Mouse (Mus musculus) erythroblast, embryonic 14.5 days (primary cell): ENCODE data around the gene Mad1l1. TPM values are rescaled to one million over a fixed set of nuclear protein-coding genes. Genes with fewer than 3 reads are reported as not detected.

Source experiments
- H3K27me3 ChIP-seq: 2 replicates; pipeline ENCODE4 v1.6.1; 2012; ENCODE audit warnings: inconsistent platforms; ENCODE audit not compliant: control insufficient read depth
- H3K36me3 ChIP-seq: 2 replicates; pipeline ENCODE4 v1.6.1; 2012; ENCODE audit warnings: mild to moderate bottlenecking, inconsistent platforms; ENCODE audit not compliant: control insufficient read depth
- H3K4me1 ChIP-seq: 2 replicates; pipeline ENCODE4 v1.6.1; 2012; ENCODE audit warnings: inconsistent platforms; ENCODE audit not compliant: control insufficient read depth
- H3K4me3 ChIP-seq: replicated peaks from 2 replicates; pipeline ENCODE3; 2012; ENCODE audit warnings: moderate library complexity, mild to moderate bottlenecking, inconsistent platforms
- H3K9me3 ChIP-seq: 2 replicates; pipeline ENCODE4 v1.6.1; 2012; ENCODE audit warnings: low read length, inconsistent platforms, mixed read lengths; ENCODE audit not compliant: control insufficient read depth
- GATA1 ChIP-seq: IDR thresholded peaks from 2 replicates; pipeline ENCODE4 v1.6.1; 2012; ENCODE audit warnings: low read length, inconsistent platforms, mixed read lengths
- TAL1 ChIP-seq: IDR thresholded peaks from 3 replicates; pipeline ENCODE4 v1.6.1; 2012; ENCODE audit warnings: low read length, inconsistent platforms, mixed read lengths
- polyA plus RNA-seq: library from polyadenylated mRNA; stranded (reverse); fragments of >175 nt; gene quantifications from 2 replicates; pipeline ENCODE4 v1.2.3, GENCODE M21; 2012

Mad1l1 gene
- polyA plus RNA-seq, 1 experiment = 2.4 TPM

DNA sequence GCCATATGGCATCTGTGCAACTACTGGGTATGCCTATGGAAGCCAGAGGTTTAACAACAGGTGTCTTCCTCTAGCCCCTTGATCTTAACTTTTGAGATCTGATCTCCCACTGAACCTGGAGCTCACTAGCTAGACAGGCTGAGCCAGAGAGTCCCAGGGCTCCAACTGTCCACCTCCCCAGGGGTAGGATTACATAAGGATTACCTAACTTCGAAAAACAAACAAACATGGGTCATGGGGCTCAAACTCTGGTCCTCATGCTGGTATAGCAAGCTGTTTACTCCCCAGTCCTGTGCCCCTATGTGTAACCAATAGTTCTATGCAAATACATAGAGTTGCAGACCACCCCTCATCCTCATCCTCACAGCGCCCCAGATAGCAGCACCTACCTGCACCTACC, 208.1 kb downstream of the Mad1l1 start:
- Histone ChIP-seq H3K9me3 (no peaks in the 10 kb centered on the region), H3K4me3 (no peak overlapping the region), H3K27me3 (no peaks in the 10 kb centered on the region), H3K4me1 (peaks cover 29% of the 10 kb centered on the region), H3K36me3 (peaks cover 71% of the 10 kb centered on the region)
- no peak for TF ChIP-seq GATA1
- no peak for TF ChIP-seq TAL1

DNA sequence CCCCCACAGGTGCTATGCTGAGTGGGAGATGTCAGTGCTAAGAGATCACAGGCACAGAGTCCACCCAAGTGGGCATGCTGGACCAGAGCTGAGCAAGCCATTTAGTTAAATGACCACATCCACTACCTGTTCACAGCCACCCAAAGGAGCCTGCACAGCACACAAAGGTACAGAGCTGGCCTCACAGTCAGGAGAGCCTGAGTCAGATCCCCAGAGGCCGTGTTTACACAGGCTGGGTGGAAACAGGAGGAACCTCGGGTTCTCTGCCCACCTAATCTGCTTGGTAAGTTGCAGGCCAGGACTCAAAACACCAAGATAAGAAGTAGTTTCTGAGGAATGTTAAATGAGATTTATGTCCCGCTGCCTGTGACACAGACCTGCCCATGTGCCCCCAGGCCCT, 211.3 kb downstream of the Mad1l1 start:
- TF ChIP-seq GATA1 = no peak
- no peak for TF ChIP-seq TAL1

DNA sequence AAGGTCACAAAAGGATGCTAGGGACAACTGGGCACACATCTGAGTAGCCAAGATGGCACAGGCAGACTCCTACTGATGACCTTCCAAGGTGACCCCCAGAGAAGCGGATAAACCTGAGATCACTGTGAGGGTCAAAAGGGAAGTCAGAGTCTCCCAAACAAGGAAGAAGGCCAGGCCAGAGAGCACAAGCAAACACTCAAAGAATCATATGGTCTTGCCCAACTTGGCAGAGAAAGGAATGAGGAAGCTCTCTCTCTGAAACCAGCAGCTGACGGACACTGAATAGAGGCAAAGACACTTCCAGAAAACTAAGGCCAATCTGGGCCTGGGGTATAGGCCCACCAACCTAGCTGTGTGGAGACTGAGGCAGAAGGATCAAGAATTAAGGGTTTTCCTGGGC, 213.4 kb downstream of the Mad1l1 start:
- TF ChIP-seq TAL1 = no peak
- TF ChIP-seq GATA1 = no peak
- peaks cover 13% of the 10 kb centered on the region for H3K4me1 ChIP-seq
- no peaks in the 10 kb centered on the region for H3K9me3 ChIP-seq
- no peaks in the 10 kb centered on the region for H3K27me3 ChIP-seq
- peaks cover 60% of the 10 kb centered on the region for H3K36me3 ChIP-seq
- no peak overlapping the region for H3K4me3 ChIP-seq

More for the DNA sequence above, 211.3 kb downstream of the Mad1l1 start:
- peaks cover 14% of the 10 kb centered on the region for H3K4me1 ChIP-seq
- H3K36me3 ChIP-seq = peaks cover 57% of the 10 kb centered on the region
- H3K27me3 ChIP-seq = no peaks in the 10 kb centered on the region
- no peak overlapping the region for H3K4me3 ChIP-seq
- H3K9me3 ChIP-seq = no peaks in the 10 kb centered on the region

DNA sequence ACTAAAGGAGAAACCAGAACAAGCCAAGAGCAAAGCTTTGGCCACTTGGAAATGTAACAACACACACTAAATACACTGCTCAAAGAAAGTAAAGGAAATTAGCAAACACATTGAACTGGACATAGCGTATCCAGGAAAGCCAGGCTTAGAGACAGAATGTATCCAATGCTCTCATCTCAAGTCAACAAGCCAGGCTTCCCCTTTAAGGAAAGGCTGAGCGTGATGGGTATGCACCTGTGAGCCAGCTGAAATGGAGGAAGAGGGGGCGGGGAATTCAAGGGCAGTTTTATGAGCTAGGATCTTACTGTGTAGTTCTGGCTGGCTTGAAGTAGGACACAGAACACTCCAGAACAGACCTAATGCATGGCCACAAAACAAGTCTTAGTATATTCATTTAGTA, 215.3 kb downstream of the Mad1l1 start:
- TF ChIP-seq TAL1 (no peak), GATA1 (no peak)
- H3K36me3 ChIP-seq = peaks cover 49% of the 10 kb centered on the region
- H3K4me1 ChIP-seq = peaks cover 12% of the 10 kb centered on the region
- no peak overlapping the region for H3K4me3 ChIP-seq
- no peaks in the 10 kb centered on the region for H3K27me3 ChIP-seq
- H3K9me3 ChIP-seq = no peaks in the 10 kb centered on the region

DNA sequence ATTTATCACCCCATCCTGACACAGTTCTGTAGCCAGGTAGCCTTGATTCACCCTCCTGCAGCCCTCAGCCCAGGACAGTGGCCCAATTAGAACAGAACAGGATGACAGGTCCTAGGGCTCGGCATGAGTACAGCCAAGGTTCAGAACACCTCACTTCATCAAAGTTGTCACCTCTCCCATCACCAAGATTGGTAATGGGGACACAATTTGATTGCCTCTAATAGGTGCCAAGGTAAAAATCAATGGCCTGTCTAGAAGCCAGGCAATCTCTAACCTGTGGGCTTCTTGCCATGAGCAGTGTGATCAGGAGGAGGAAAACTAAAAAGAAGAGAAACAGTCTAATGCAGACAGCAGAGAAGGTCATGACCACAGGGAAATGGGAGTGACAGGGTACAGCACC, 216.5 kb downstream of the Mad1l1 start:
- no peaks in the 10 kb centered on the region for H3K9me3 ChIP-seq
- H3K36me3 ChIP-seq = peaks cover 47% of the 10 kb centered on the region
- TF ChIP-seq GATA1 = no peak
- TF ChIP-seq TAL1 = no peak
- no peak overlapping the region for H3K4me3 ChIP-seq
- peaks cover 2% of the 10 kb centered on the region for H3K4me1 ChIP-seq
- no peaks in the 10 kb centered on the region for H3K27me3 ChIP-seq

DNA sequence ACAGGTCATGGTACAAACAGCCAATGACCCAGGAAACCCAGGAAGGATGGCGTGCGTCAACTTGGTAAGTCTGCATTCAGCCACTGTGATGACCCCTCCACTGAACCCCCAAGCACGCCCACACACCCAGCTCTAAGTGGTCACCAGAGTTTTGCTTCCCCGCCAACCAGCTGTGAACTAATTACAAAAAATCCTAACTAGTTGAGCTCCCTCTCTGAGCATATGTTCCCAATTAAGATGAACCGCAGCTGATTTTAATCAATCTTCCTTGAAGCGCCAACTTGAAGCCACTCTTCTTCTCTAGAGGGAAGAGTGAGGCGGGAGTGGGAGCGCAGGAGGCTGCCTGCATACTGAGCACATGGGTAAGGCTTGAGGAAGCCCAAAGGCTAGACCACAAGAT, 218.6 kb downstream of the Mad1l1 start:
- Histone ChIP-seq H3K4me1 (no peaks in the 10 kb centered on the region), H3K36me3 (peaks cover 42% of the 10 kb centered on the region), H3K4me3 (no peak overlapping the region), H3K9me3 (no peaks in the 10 kb centered on the region), H3K27me3 (no peaks in the 10 kb centered on the region)
- TF ChIP-seq TAL1 = no peak
- TF ChIP-seq GATA1 = no peak

DNA sequence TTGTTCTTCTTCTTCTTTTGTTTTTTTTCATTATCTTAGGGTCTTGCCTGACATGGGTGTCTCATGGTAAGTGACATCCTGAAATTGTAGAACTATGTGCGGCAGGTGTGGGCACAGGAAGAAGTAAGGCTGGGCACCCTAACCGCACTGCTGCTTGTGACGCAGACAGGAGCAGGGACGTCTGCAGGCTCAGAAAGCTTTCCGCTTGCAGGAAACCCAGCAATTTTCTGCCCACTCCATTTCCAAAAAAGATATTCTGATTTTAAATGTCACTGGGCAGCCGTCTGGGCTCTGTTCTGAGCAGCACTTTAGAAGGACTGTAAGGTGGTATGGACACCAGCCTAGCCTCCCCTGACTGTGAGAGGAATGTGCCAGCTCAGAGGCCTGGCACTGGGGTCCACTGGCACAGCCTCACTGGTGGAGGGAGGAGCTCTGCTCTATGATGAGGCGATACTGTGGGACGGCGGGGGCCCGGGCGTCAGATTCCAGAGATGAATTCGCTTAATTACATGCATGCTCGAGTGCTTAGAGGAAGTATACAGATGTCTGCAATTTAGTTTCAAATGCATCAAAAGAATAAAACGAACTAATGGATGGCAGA, 219.8 kb downstream of the Mad1l1 start:
- Histone ChIP-seq H3K4me1 (no peaks in the 10 kb centered on the region), H3K27me3 (no peaks in the 10 kb centered on the region), H3K4me3 (no peak overlapping the region), H3K36me3 (peaks cover 41% of the 10 kb centered on the region), H3K9me3 (no peaks in the 10 kb centered on the region)
- TF ChIP-seq TAL1 (no peak), GATA1 (no peak)

DNA sequence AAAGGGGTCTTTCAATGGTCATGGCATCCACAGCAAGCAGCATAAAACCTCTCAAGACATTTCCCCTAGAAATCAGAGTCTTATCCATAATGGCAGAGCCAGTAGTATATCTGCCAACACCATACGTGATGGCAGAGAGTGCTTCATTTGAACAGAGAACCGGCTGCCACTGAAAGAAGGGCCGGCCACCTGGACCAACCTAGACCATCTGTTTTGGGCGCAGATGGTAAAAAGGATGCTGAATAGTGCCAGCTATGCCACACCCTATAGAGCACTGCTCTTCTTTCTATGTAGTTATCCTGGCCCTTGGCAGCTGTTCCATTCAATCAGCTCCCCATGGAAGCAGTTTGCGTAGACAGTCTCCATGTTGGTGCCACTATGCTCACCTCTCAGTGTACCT, 222.6 kb downstream of the Mad1l1 start:
- Histone ChIP-seq H3K36me3 (peaks cover 34% of the 10 kb centered on the region), H3K4me1 (no peaks in the 10 kb centered on the region), H3K4me3 (no peak overlapping the region), H3K9me3 (no peaks in the 10 kb centered on the region), H3K27me3 (no peaks in the 10 kb centered on the region)
- no peak for TF ChIP-seq TAL1
- TF ChIP-seq GATA1 = no peak

DNA sequence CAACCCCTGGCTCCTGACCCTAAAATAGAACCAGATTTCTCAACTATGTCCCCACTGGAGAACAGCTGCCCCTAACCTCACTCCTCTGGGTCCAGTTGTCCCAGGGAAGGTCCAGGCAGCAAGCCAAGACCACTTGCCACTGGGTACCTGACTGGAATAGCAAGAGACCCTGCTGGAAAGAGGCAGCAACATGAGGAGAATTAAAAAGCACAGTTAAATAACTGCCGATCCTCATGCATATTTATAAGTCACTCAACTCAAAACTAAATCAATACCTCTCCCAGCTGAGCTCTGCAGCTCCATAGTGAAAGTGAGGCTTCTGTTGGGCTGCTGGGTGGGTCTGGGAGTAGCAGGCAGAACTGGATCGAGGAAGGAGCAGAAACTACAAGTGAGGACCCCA, 226.1 kb downstream of the Mad1l1 start:
- H3K4me3 ChIP-seq = no peak overlapping the region
- H3K27me3 ChIP-seq = no peaks in the 10 kb centered on the region
- no peaks in the 10 kb centered on the region for H3K9me3 ChIP-seq
- H3K4me1 ChIP-seq = no peaks in the 10 kb centered on the region
- H3K36me3 ChIP-seq = peaks cover 40% of the 10 kb centered on the region
- TF ChIP-seq GATA1 = no peak
- no peak for TF ChIP-seq TAL1

DNA sequence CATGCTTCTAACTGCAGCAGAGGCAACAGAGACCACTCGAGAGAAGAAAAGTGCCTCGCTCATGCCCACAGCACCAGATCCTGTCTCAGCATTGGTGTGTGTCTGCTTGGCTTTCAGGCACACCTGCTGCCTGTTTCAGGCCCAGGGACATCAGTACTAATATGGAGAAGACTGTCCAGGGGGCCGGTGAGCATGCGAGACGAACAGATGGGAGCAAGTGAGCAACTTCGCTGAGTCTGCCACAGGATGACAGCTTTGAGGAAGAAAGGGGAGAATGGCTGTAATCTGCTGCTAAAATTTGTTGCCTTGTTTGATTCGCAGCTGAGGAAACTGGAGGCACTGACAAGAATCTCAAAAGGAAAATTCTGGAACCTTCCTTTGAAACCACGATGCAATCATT, 227.9 kb downstream of the Mad1l1 start:
- no peak for TF ChIP-seq GATA1
- TF ChIP-seq TAL1 = no peak
- no peaks in the 10 kb centered on the region for H3K4me1 ChIP-seq
- H3K36me3 ChIP-seq = peaks cover 41% of the 10 kb centered on the region
- no peaks in the 10 kb centered on the region for H3K9me3 ChIP-seq
- no peak overlapping the region for H3K4me3 ChIP-seq
- H3K27me3 ChIP-seq = no peaks in the 10 kb centered on the region
